In genomic region chr10:3737034-3737433, GRCm38 (mm10) we compare ENCODE assay signal across 33 mouse cellular contexts. TPM values are rescaled to one million over a fixed set of nuclear protein-coding genes. Genes with fewer than 3 reads are reported as not detected.
DNase-seq lines count a peak whose midpoint lies in the region; ATAC-seq and TF ChIP-seq lines count a peak whose summit lies in the region.
"Had no signal": no experiment of that assay in that cellular context is flagged by ENCODE, and none has a peak within 500 bp of the region (broad histone marks: within the 10 kb centered on the region; RNA-seq: fewer than 3 reads in every experiment).

No protein-coding gene starts in this region.

- H3K4me1 ChIP-seq in intestine, embryonic 16.5 days (ENCODE audit: control insufficient read depth, insufficient read depth, low read length): peaks cover 2% of the 10 kb centered on the region; the same call in 1 of the 2 replicates
- 0 out of 2 replicates have a peak, but pooled peaks cover 3% of the 10 kb centered on the region for H3K4me1 ChIP-seq in intestine, postnatal 0 days (replicated peaks; ENCODE audit: control insufficient read depth, insufficient read depth, low read length)
- H3K4me1 ChIP-seq in embryonic facial prominence, embryonic 14.5 days (ENCODE audit: control insufficient read depth, insufficient read depth, low read length): peaks cover 9% of the 10 kb centered on the region
- H3K4me1 ChIP-seq in limb, embryonic 14.5 days (ENCODE audit: control insufficient read depth, insufficient read depth, low read length): peaks cover 6% of the 10 kb centered on the region; the same call in 1 of the 2 replicates
- H3K4me1 ChIP-seq: liver, embryonic 15.5 days had no signal

- H3K27ac ChIP-seq in intestine, embryonic 16.5 days (ENCODE audit: low read length): no peak overlapping the region
- H3K27ac ChIP-seq in intestine, postnatal 0 days (ENCODE audit: low read depth, low read length): no peak overlapping the region
- H3K27ac ChIP-seq in embryonic facial prominence, embryonic 14.5 days (replicated peaks; ENCODE audit: low read depth, low read length): no peak overlapping the region
- no peak overlapping the region for H3K27ac ChIP-seq in limb, embryonic 14.5 days (replicated peaks; ENCODE audit: low read depth, low read length)
- H3K27ac ChIP-seq: forebrain, embryonic 10.5 days; forebrain, embryonic 15.5 days; heart, embryonic 13.5 days; hindbrain, embryonic 10.5 days; hindbrain, embryonic 15.5 days; intestine, embryonic 15.5 days; liver, embryonic 15.5 days; lung, embryonic 15.5 days; neural tube, embryonic 15.5 days had no signal

- H3K9ac ChIP-seq in intestine, embryonic 16.5 days (ENCODE audit: low read depth, low read length): 0 out of 2 replicates have a peak overlapping the region, but pooled peaks have one; percentile 16
- no peak overlapping the region for H3K9ac ChIP-seq in intestine, postnatal 0 days (ENCODE audit: low read depth, low read length)
- no peak overlapping the region for H3K9ac ChIP-seq in embryonic facial prominence, embryonic 14.5 days (ENCODE audit: low read depth, low read length)
- no peak overlapping the region for H3K9ac ChIP-seq in limb, embryonic 14.5 days (ENCODE audit: low read depth, low read length, severe bottlenecking)
- H3K9ac ChIP-seq: forebrain, embryonic 15.5 days; heart, embryonic 13.5 days; hindbrain, embryonic 15.5 days; intestine, embryonic 15.5 days; liver, embryonic 15.5 days; lung, embryonic 15.5 days; neural tube, embryonic 15.5 days had no signal

- TF ChIP-seq CTCF in intestine, postnatal 0 days (IDR thresholded peaks at IDR 0.05; ENCODE audit: low read depth): no peak

- no peaks in the 10 kb centered on the region for H3K9me3 ChIP-seq in intestine, embryonic 16.5 days (ENCODE audit: control insufficient read depth, low read length)
- H3K9me3 ChIP-seq in intestine, postnatal 0 days (ENCODE audit: control insufficient read depth): no peaks in the 10 kb centered on the region
- no peaks in the 10 kb centered on the region for H3K9me3 ChIP-seq in embryonic facial prominence, embryonic 14.5 days (ENCODE audit: control insufficient read depth, low read length)
- H3K9me3 ChIP-seq in limb, embryonic 14.5 days (ENCODE audit: control insufficient read depth, low read length): no peaks in the 10 kb centered on the region
- H3K9me3 ChIP-seq: forebrain, embryonic 10.5 days; forebrain, embryonic 15.5 days; heart, embryonic 13.5 days; hindbrain, embryonic 10.5 days; hindbrain, embryonic 15.5 days; intestine, embryonic 15.5 days; liver, embryonic 15.5 days; lung, embryonic 15.5 days; megakaryocyte, embryonic 14.5 days; neural tube, embryonic 15.5 days had no signal

- H3K36me3 ChIP-seq in intestine, embryonic 16.5 days (ENCODE audit: control insufficient read depth, insufficient read depth, low read length): no peaks in the 10 kb centered on the region
- H3K36me3 ChIP-seq in intestine, postnatal 0 days (ENCODE audit: control insufficient read depth, insufficient read depth): no peaks in the 10 kb centered on the region
- no peaks in the 10 kb centered on the region for H3K36me3 ChIP-seq in embryonic facial prominence, embryonic 14.5 days (ENCODE audit: control insufficient read depth, insufficient read depth, low read length)
- no peaks in the 10 kb centered on the region for H3K36me3 ChIP-seq in limb, embryonic 14.5 days (ENCODE audit: control insufficient read depth, insufficient read depth, low read length)
- H3K36me3 ChIP-seq: forebrain, embryonic 10.5 days; forebrain, embryonic 15.5 days; heart, embryonic 13.5 days; hindbrain, embryonic 10.5 days; hindbrain, embryonic 15.5 days; intestine, embryonic 15.5 days; liver, embryonic 15.5 days; lung, embryonic 15.5 days; neural tube, embryonic 15.5 days had no signal

- peak; percentile 40 to 69 for DNase-seq in cerebellum, postnatal 10 days
- DNase-seq in cerebellum, adult 9-10 months: no peak
- peak; percentile 64 for DNase-seq in embryonic facial prominence, embryonic 14.5 days (ENCODE audit: low spot score)
- DNase-seq in limb, embryonic 14.5 days (ENCODE audit: low spot score): peak; percentile 44
- DNase-seq in urinary bladder, postnatal 14 days (ENCODE audit: low spot score): no peak
- DNase-seq in lung, postnatal 25 days (ENCODE audit: low spot score): no peak
- DNase-seq: adrenal gland, adult 2 months; adrenal gland, postnatal 36 days; cerebellum, adult 18-20 months; cerebellum, postnatal 25 days; heart, postnatal 10 days; kidney, adult 9 months; kidney, postnatal 14 days; layer of hippocampus, postnatal 36 days; lung, postnatal 4 days; midbrain, embryonic 14.5 days; retina, postnatal 1 day; right cerebral cortex, postnatal 14 days; thymus, postnatal 4 days had no signal

- no peak overlapping the region for H3K4me2 ChIP-seq in intestine, embryonic 16.5 days (ENCODE audit: low read depth, low read length)
- no peak overlapping the region for H3K4me2 ChIP-seq in intestine, postnatal 0 days (replicated peaks; ENCODE audit: low read depth)
- H3K4me2 ChIP-seq in embryonic facial prominence, embryonic 14.5 days (ENCODE audit: low read depth, low read length): no peak overlapping the region
- H3K4me2 ChIP-seq in limb, embryonic 14.5 days (replicated peaks; ENCODE audit: low read depth, low read length, severe bottlenecking): no peak overlapping the region
- H3K4me2 ChIP-seq: forebrain, embryonic 15.5 days; heart, embryonic 13.5 days; hindbrain, embryonic 15.5 days; intestine, embryonic 15.5 days; liver, embryonic 15.5 days; lung, embryonic 15.5 days; neural tube, embryonic 15.5 days had no signal

- 62% methylated on average over 3 of the region's 3 CpGs for WGBS in intestine, embryonic 16.5 days
- WGBS in intestine, postnatal 0 days: 53% methylated on average over 3 of the region's 3 CpGs
- 41% methylated on average over 3 of the region's 3 CpGs for WGBS in embryonic facial prominence, embryonic 14.5 days
- WGBS in limb, embryonic 14.5 days: 19% methylated on average over 3 of the region's 3 CpGs

- no peak overlapping the region for H3K4me3 ChIP-seq in intestine, embryonic 16.5 days (ENCODE audit: low read length)
- H3K4me3 ChIP-seq in intestine, postnatal 0 days (ENCODE audit: low read depth, low read length): no peak overlapping the region
- H3K4me3 ChIP-seq in embryonic facial prominence, embryonic 14.5 days (ENCODE audit: low read depth, low read length): no peak overlapping the region
- no peak overlapping the region for H3K4me3 ChIP-seq in limb, embryonic 14.5 days (replicated peaks; ENCODE audit: low read length)
- H3K4me3 ChIP-seq: forebrain, embryonic 10.5 days; forebrain, embryonic 15.5 days; heart, embryonic 13.5 days; hindbrain, embryonic 10.5 days; hindbrain, embryonic 15.5 days; intestine, embryonic 15.5 days; liver, embryonic 15.5 days; lung, embryonic 15.5 days; megakaryocyte, embryonic 14.5 days; neural tube, embryonic 15.5 days had no signal

- no peaks in the 10 kb centered on the region for H3K27me3 ChIP-seq in intestine, embryonic 16.5 days (replicated peaks; ENCODE audit: control insufficient read depth, insufficient read depth, low read length)
- no peaks in the 10 kb centered on the region for H3K27me3 ChIP-seq in intestine, postnatal 0 days (replicated peaks; ENCODE audit: control insufficient read depth, insufficient read depth, low read length)
- no peaks in the 10 kb centered on the region for H3K27me3 ChIP-seq in embryonic facial prominence, embryonic 14.5 days (replicated peaks; ENCODE audit: control insufficient read depth, insufficient read depth, low read length)
- H3K27me3 ChIP-seq in limb, embryonic 14.5 days (ENCODE audit: control insufficient read depth, insufficient read depth, low read length): no peaks in the 10 kb centered on the region
- H3K27me3 ChIP-seq: CH12.LX; forebrain, embryonic 15.5 days; hindbrain, embryonic 15.5 days; intestine, embryonic 15.5 days; lung, embryonic 15.5 days; neural tube, embryonic 15.5 days had no signal

- no peak for TF ChIP-seq POLR2A in limb, embryonic 14.5 days (IDR thresholded peaks at IDR 0.05; ENCODE audit: borderline replicate concordance, extremely low read depth, insufficient read depth, insufficient read length)

- ATAC-seq in intestine, embryonic 16.5 days: no peak
- no peak for ATAC-seq in intestine, postnatal 0 days
- ATAC-seq in embryonic facial prominence, embryonic 14.5 days (ENCODE audit: low read depth): no peak
- no peak for ATAC-seq in limb, embryonic 14.5 days (ENCODE audit: low FRiP score, low read depth)
- ATAC-seq: activated CD4-positive, CD25-positive, alpha-beta regulatory T cell, adult 4 months; forebrain, embryonic 15.5 days; intestine, embryonic 15.5 days had no signal

RNA-seq across cellular contexts. Expression of gene Plekhg1, which starts 3.1 kb away (rescaled TPM):
- 5.0 and 5.7 TPM in 2 replicates for polyA plus RNA-seq in intestine, embryonic 16.5 days (2015; fragmentation: Nextera tagmentation; extraction: Ambion mirVana)
- polyA plus RNA-seq in intestine, postnatal 0 days (2015; fragmentation: Nextera tagmentation; extraction: Ambion mirVana): 2.1 and 2.6 TPM in 2 replicates
- 16.0 and 17.5 TPM in 2 replicates for polyA plus RNA-seq in embryonic facial prominence, embryonic 14.5 days (2014; fragmentation: Nextera tagmentation; extraction: Ambion mirVana)
- 13.4 and 14.3 TPM in 2 replicates for polyA plus RNA-seq in limb, embryonic 14.5 days (2012; rRNA removed)
- 18.7 and 20.9 TPM in 2 replicates for polyA plus RNA-seq in limb, embryonic 14.5 days (2014; fragmentation: Nextera tagmentation; extraction: Ambion mirVana)

Comparison
In these comparisons a context has a peak if more than half of its experiments do, and no peak if none do; other contexts are left out.
1. DNase-seq: peak in cerebellum, postnatal 10 days (2 of 2), embryonic facial prominence, embryonic 14.5 days (single experiment) and limb, embryonic 14.5 days (single experiment); none in cerebellum, adult 9-10 months (single experiment), urinary bladder, postnatal 14 days (single experiment) and lung, postnatal 25 days (single experiment).